Mouse (Mus musculus) adrenal gland, postnatal 14 days (tissue): Measurements from ENCODE around the gene Sec24b. TPM values are rescaled to one million over a fixed set of nuclear protein-coding genes. Genes with fewer than 3 reads are reported as not detected.

ENCODE experiments used
- DNase-seq: peaks from one replicate; pipeline ENCODE4 v3.0.0; 2021; ENCODE audit warnings: mixed read lengths
- total RNA-seq: library from RNA; stranded (reverse); gene quantifications from 2 replicates; pipeline ENCODE4 v1.2.3, GENCODE M21; 2021

Sec24b gene
- total RNA-seq, 1 experiment from 2014 or later: 56.0 TPM

DNA sequence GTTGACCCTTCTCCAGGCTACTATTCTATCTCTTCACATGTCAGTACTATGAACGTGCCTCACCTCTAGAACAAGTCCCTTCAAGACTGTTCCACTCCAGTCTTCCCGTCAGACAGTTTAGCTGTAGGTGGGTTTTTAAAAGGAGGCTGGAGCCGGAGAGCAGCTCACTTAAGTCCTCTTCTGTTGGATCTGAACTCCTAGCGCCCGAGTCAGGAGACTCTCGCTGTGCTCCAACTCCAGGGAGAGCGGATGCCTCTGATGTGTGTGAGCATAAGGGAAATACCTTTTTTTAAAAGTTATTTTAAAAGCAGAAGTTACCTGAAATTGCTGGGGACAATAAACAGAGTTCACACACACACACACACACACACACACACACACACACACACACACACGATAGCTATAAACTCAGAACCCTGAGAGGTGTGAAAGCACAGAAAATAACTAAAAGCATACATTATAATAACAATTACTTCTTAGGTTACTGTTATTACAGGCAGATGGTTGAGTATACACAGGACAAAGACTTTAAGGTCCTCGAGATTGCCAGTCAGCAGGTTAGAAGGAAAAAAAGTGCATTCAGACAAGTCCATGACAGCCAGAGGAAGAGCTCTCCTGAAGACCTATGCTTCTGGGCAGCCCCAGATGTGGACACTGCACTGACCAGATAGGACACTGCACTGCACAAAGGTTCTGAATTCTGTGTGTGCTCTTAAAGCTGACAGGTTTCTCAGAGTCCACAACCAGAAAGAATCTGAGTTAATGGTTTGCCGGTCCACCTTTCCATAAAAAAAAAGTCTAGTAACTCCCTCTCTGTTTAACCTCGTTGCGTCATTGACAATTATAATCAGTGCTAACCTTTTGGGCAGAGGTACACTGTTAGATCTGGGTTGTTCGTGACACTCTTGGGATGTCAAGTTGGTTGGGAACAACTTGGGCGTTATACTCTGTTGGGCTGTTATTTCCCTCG, 5.7 kb downstream of the Sec24b start:
- DNase-seq: no peak

DNA sequence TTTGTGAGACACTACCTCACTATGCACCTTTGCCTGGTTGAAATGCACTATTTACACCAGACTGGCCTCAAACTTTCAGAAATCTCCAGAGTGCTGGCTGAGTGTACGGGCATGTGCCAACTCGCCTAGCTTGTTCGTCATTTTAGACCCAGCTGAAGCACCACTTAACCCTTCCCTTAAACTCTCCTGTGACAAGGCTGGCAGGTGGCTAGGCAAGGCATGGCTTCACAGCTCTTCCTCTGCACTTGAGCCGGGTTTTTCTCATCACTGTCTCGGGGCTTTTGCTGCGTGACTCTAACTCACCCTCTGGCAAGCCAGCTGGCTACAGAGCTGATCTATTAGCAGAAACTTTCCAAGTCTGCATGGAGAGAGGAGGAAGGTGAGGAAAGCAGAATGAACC, 6.8 kb downstream of the Sec24b start:
- peak; percentile 38 for DNase-seq

DNA sequence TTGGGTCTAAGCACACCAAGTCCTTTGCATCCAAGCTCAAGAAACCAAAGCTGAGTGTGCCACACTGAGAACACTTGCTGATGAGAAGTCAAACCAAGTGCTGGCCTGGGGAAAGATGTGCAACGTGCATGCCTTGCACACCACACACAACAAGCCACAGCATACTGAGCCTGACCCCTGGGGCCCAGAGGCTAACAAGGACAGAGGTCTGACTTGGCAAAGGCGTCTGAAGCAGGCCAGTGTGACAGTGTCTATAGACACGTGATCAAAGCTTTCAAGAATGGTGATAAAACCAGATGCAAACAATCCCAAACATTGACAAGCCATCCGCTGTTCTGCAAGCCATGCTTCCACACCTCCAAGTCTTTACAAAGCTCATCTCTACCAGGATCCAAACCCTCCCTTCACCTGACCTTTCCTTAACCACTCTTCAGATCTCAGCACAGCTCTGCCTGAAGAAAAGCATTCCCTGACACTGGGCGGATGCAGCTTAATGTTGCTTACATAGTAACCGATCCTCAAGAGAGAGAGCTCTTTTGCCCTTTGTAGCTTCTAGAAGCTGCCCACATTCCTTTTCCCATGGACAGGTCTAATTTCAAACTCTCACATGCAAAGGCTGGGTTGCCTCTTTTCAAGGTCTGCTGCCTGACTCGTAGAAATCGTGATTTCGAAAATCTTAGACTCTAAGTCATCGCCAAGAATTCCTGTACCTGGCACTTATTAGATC, 7.8 kb downstream of the Sec24b start:
- DNase-seq: peak; percentile 18

DNA sequence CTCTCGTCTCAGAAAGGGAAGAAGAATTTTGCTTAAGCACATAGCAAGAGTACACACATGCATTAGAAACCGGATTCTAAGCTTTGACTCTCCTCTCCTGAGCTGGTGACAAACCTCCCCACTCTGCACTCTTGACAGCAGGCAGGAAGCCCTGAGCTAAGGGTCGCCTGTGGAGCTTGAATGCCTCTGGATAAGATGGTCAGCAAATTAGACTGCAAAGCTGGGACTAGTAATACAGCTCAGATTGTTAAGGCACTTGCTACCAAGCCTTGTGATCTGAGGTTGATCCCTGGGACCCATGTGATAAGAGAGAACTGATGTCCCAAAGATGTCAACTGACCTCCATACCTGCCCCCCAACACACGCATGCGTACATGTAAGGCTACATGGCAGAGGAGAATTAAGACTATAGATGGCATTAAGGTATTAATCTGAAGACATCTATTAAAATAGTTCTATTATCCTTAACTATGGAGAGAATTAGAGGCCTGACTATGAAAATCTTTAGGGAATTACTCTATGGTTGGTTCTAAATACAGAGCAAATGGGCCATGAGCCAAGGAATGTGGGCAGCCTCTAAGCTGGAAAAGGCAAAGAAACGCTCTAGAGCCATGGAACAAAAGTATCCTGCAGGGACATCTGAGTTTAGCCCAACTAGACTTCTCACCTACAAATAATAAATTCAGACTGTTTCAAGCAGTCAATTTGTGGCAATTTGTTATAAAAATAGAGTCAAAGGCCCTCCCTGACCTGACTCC, 8.6 kb downstream of the Sec24b start:
- peak; percentile 44 for DNase-seq

DNA sequence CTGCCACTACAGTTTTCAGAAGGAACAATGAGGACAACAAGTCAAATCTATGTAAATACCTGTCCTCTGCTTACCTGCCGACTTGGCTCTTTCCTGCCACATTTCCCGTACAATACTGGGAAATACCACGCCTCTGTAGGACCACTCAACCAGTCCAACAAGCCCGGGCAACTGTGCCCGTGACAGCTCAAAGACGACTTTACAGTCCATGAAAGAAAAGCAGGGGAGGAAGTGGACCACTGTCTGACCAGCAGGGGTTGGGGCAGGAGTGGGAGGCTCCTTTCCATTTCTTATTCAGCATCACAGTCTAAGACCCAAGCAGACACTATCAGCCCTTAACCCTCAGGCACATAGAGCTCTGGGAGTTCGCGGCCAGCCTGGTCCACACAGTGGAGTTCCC, 9.2 kb downstream of the Sec24b start:
- DNase-seq: no peak

DNA sequence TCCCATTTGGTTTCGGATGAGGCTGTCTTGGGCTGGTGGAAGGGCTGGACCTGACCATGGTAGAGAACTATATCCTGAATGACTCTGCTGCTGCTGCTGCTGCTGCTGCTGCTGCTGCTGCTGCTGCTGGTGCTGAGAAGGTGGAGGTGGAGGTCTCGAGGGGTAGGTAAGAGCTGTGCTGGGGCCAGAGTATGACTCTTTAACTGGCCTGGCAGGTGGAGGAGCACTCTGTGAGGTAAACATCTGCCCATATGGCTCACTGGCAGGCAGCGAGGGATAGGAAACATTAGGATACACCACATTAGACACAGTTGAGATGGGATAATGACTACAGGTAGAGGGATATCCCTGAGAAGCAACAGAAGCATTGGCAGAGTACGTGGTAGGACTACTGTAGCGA, 20.6 kb downstream of the Sec24b start:
- DNase-seq: no peak

DNA sequence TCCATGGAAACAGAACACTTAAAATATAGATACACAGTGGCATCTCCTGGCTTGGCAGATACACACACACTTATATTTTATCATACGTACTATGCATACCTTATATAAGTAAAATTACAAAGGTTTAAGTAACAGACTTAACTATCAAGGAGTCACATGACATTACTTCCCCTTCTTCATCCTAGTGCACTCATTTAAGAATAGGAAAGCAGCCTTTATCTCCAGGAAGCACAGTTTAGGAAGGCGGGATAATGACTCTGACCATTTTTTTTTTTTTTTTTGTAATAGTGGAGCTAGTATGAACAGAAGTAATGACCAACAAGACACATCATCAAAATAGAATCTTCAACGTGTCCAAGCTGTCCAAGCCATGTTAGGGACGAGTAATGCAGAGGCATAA, 21.3 kb downstream of the Sec24b start:
- no peak for DNase-seq

DNA sequence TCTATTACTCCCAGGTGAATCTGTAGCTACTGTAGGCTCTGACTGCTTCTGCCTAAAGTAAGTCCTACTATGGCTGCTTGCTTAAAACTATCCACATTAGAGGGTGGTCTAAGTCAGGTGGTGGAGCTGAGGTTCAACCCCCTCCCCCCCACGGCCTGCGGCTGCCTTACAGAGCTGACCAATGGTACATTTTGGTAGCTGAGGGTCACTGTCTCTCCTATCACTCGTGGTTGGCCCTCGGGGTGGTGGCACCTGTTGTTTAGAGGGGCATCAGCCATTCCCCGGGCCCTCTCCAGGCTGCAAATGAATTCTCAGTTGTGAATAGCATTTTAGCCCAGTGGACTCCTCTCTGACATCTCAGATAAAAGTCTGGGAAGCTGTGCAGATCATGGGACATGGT, 32.6 kb downstream of the Sec24b start:
- DNase-seq: no peak

DNA sequence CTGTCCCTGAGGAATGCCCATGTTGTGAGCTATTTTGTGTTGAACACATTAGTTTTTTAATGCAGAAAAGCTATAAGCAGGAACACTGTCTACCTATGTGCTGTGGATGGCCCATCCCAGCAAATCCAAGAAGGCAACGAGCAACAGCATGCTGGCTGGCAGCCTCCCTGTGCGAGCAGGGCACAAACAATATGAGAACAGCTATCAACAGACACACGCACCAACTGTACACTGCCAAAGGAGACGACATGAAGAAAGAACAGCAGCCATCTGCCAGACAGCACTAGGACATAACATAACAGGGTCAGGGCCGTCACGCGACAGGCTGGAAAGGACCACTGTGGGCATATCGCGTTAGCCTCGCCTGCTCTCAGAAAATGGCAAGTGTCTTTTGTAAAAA, 35.2 kb downstream of the Sec24b start:
- DNase-seq: no peak

DNA sequence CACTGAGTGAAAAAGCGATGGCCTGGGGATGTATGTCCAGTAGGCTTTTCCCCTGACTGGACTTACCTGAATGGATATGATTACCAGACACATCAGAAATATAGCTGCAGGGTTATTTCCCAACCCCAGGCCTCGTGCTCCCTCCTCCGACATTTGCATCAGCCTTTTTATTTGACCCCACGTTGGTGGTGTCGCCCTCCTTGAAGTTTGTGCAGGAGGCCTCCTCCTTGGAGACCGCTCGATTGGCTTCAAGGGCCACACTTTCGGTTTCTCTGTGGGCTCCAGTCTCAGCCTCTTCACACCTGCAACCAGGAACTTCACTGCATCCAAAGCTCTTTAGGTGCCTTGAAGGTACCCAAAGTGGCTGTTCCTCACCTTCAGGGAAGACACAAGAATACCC, 35.8 kb downstream of the Sec24b start:
- DNase-seq: no peak

DNA sequence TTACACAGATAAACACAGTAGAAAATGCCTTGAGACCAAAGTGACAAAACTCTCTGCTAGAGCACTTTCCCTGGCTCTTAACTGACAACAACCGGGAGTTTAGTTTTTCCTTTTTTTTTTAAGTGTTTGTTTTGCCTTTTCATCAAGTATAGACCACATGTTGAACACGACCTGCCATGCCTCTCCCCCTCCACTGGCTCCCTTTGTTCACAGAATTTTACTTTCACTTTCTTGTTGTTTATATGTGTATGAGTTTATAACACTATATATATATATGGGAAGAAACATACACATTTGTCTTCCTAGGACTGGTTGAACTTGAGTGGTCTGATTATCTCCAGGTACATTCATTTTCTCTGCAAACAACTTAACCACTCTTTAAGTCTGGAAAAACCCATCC, 48.4 kb downstream of the Sec24b start:
- no peak for DNase-seq

DNA sequence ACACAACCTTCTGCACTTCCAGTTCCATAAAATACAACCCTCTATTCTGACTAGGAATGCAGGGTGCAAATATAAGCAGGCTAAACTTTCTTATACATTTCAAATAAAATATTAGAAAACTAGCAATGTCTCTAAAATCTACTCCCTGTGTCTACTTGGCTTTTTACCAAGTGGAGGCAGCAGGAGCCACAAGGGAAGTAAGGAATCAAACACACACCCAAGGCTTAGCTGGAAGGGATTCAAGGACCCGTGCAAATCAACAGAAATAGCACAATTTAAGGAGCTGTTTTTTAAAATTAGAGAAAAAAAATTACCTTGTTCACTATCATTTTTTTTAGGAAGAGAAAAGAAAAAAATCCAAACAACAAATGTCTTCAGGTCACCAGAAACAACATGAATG, 50.1 kb downstream of the Sec24b start:
- no peak for DNase-seq

DNA sequence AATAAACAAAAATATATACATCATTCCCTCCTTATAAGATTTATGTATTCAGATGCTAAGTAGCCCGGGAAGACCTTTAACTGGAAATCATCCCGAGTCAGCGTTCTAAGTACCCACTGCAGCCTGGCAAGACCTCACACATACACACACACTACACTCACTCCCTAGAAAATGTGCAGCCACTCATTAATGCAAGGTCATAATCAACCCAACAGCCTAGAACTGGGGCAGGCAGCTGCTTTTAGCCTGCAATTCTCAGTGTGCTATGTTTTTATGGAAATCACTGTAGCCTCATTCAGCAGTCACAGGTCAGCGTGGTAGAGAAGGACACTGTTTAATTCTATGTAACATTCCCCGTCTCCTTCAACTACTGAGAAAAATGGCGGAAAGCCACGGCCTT, 55.2 kb downstream of the Sec24b start:
- DNase-seq: no peak

DNA sequence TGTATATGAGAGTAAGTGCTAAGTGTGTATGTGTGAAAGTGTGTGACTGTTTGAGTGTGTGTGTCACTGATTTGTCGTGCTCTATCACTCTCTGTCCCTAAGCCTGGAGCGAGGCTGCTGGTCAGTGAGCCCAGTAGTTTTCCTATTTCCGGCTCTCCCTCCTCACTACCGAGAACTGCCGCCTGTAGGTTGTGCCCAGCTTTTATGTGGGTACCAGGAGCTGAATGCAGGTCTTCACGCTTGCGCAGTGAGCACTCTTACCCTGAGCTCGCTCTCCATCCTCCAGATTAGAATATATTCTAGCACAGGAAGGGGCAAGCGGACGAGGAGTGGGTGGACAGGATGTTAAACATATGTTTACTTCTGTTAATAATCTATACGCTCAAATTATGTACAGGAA, 60.4 kb downstream of the Sec24b start:
- DNase-seq: no peak

DNA sequence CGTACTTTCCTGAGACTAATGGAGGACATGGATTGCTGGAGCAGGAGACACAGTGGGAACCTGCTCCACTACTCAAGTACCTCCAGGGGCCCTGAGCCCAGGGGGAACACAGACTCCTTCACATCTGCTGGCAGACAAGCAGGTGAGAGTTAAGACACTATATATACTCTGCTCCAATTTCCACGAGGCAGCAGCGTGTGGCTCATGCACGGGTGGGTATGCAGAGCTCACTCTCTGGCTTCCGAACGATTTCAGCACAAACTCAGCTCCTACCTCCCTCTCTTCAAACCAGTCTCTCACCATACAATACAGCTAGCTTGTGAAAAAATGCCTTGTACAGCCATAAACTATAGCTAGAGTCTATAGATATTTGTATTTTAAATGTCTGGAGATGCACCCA, 62.8 kb downstream of the Sec24b start:
- no peak for DNase-seq

DNA sequence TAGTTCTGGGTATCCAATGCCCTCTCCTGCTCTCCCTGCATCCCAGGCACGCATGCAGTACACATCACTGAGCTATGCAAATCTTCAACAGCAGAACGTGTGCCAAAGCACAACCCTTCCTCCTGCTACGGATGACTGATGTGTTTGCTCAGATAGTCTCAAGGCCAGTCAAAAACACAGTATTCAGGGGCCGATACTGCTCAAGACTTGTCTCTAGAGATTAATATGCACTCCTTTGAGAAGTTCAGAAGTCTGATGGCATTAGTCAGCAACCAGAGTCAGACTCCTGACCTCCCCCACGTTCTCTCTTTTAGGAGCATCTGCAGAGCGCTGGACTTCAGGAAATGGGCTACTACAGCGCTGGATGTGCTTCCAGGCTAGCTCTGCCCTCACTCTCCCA, 63.4 kb downstream of the Sec24b start:
- peak; percentile 59 for DNase-seq

DNA sequence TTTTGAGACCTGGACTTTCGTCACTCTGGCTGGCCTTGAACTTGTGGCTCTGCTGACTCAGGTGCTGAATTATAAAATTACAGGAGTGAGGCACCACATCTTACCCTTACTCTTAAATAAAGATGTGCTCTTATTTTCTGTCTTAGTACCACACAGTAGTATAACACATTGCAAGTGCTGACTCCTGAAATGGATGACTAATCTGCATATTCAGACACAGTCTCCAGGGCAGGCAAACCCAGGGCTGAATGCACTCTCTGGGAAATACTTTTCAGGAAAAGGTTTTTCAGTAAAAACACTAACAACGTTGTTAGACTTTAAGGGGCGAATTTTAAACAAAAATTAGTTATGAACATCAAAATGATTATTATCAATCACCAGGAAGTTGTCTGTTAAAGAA, 64.0 kb downstream of the Sec24b start:
- no peak for DNase-seq

DNA sequence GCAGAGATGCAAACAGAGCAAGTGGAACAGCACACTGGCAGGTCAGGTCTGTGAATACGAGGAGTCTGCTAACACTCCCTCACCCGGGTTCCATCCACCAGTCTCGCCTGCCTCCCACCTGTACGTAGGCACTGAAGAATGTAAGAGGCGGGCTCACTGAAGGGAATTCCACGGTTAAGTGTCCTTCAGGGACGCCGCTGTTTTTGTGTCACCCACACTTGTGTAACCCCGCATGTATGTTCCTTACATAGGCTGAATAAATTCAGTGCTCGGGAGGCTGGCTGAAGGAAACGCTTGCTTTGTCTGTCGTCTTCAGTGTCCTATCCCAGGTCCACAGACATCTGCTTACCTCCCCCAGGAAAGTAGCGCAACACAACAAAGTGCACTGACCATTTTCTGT, 74.1 kb downstream of the Sec24b start:
- DNase-seq: no peak

DNA sequence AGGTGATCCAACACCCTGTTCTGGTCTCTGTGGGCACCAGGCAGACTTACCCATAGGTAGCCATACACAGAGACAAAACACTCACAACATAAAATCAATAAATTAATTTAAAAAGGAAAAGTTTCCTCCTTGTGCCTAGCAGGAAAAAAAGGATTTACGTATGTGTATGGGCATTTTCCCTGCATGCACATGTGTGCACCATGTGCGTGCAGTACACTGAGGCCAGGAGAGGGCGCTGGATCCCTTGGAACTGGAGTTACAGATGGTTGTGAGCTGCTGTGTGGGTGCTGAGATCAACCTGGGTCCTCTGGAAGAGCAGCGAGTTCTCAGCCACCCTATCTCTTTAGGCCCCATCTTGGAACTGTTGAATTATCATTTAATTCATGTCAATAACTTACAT, 76.0 kb downstream of the Sec24b start:
- peak; percentile 23 for DNase-seq

DNA sequence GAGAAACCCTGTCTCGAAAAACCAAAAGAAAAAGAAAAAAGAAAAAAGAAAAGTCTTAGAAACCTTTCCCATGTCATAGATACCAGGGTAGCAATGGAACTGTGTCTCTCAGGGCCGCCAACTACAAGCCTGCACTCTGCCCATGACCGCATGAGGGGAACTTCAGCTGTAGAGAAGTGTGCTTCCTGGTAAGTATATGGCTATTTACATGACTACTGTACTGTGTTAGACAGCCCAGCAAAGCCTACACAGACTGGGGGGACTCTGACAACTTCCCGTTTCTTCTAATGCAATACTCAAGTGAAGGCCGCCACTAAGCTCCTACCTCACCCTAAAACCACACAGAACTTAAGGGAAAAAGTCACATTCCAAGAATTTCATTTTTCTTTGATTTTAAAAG, 76.6 kb downstream of the Sec24b start:
- DNase-seq: no peak

DNA sequence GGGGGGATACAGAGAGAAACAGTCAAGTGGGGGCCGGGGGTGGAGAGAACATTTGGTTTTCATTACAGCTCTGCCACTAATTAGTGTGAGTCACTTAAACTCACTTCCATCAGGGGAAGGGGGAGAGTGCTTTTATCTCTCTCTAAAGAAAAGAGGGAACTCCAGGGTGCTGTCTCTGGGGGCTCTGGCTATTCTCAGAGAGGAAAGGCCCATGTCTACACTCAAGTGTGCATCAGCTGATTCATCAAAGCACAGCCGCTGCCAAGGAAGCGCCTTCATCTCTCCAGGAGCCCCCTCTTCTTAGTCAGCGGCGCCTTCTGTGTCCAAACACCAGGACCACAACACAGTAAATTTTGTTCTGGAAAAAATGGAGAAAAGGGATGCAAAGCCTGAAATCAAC, 79.1 kb downstream of the Sec24b start:
- DNase-seq: no peak

DNA sequence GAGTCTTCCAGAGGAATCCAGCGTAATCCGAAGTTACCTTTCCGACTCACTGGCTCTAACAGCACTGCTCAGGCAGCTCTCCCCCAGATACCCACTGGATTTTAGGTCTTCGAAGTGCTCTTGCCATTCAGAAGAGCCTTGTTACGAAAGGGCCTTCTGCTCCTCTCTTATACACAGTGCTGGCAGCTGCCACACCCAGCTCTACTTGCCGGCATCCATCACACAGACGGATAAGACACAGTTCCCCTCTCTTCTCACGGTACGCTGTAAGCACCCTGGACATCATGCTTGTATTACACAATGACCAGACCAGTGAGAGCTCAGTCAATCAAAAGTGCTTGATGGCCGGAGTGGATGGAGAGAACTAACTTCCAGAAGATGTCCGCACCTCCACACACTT, 79.6 kb downstream of the Sec24b start:
- no peak for DNase-seq

DNA sequence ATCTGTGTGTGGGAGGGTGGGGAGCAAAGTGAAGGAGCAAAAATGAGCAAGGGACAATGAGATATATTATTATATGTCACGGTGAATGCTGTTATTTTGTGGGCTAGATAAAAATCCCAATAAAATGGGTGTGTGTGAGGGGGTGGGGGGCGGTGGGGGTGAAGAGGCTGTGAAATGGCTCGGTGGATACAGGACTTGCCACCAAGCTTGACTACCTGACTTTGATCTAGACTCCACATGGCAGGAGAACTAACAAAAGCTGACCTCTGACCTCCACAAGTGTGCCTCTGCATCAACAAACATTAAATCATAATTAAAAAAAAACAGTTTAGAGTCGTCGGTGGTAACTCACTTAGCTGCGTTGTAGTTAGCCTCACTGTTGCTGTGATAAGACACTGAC, 81.8 kb downstream of the Sec24b start:
- DNase-seq: no peak
